Mouse (Mus musculus): ENCODE data around the gene Sorcs3. TPM values are rescaled to one million over a fixed set of nuclear protein-coding genes. Genes with fewer than 3 reads are reported as not detected.

The Sorcs3 gene
- total and polyA plus RNA-seq, 2 experiments from 2014 or later: 0.01 TPM; not detected in 1

- Histone ChIP-seq H3K4me1 (ENCODE audit: control insufficient read depth, insufficient read depth) (no peaks in the 10 kb centered on the region), H3K36me3 (replicated peaks; ENCODE audit: control insufficient read depth, insufficient read depth, low read length) (no peaks in the 10 kb centered on the region), H3K4me2 (ENCODE audit: low read depth, low read length) (no peak overlapping the region), H3K27me3 (ENCODE audit: control insufficient read depth, insufficient read depth, low read length) (no peaks in the 10 kb centered on the region), H3K9me3 (replicated peaks; ENCODE audit: control insufficient read depth, low read length) (no peaks in the 10 kb centered on the region), H3K4me3 (ENCODE audit: low read depth, low read length) (no peak overlapping the region), H3K27ac (ENCODE audit: low read depth) (no peak overlapping the region), H3K9ac (replicated peaks; ENCODE audit: low read depth, low read length) (no peak overlapping the region)
- DNase-seq (ENCODE audit: low spot score): no peak
- ATAC-seq (ENCODE audit: insufficient read depth, low read depth): no peak
- 57% methylated on average over 9 of the region's 9 CpGs for WGBS
- TF ChIP-seq CTCF (IDR thresholded peaks at IDR 0.05; ENCODE audit: low read depth) (no peak), EP300 (IDR thresholded peaks at IDR 0.05; ENCODE audit: low read depth) (no peak)
These were observed 342.5 kb downstream of the Sorcs3 start for GRCm38 (mm10) chr19:48548143-48548881.

- ATAC-seq (ENCODE audit: insufficient read depth, low read depth): no peak
- Histone ChIP-seq H3K4me3 (ENCODE audit: low read depth, low read length) (no peak overlapping the region), H3K27ac (ENCODE audit: low read depth) (no peak overlapping the region), H3K4me1 (ENCODE audit: control insufficient read depth, insufficient read depth) (no peaks in the 10 kb centered on the region), H3K9me3 (replicated peaks; ENCODE audit: control insufficient read depth, low read length) (no peaks in the 10 kb centered on the region), H3K36me3 (replicated peaks; ENCODE audit: control insufficient read depth, insufficient read depth, low read length) (no peaks in the 10 kb centered on the region), H3K27me3 (ENCODE audit: control insufficient read depth, insufficient read depth, low read length) (no peaks in the 10 kb centered on the region), H3K9ac (replicated peaks; ENCODE audit: low read depth, low read length) (no peak overlapping the region), H3K4me2 (ENCODE audit: low read depth, low read length) (no peak overlapping the region)
- WGBS: 52% methylated on average over 2 of the region's 2 CpGs
- no peak for DNase-seq (ENCODE audit: low spot score)
- no peak for TF ChIP-seq EP300 (IDR thresholded peaks at IDR 0.05; ENCODE audit: low read depth)
- no peak for TF ChIP-seq CTCF (IDR thresholded peaks at IDR 0.05; ENCODE audit: low read depth)
These were observed 353.6 kb downstream of the Sorcs3 start for GRCm38 (mm10) chr19:48559432-48559831.

- H3K27me3 ChIP-seq (ENCODE audit: control insufficient read depth, insufficient read depth, low read length): no peaks in the 10 kb centered on the region
- 77% methylated on average over 1 of the region's 1 CpGs for WGBS
- H3K9ac ChIP-seq (replicated peaks; ENCODE audit: low read depth, low read length): no peak overlapping the region
- no peak overlapping the region for H3K4me3 ChIP-seq (ENCODE audit: low read depth, low read length)
- H3K4me2 ChIP-seq (ENCODE audit: low read depth, low read length): no peak overlapping the region
- TF ChIP-seq CTCF (IDR thresholded peaks at IDR 0.05; ENCODE audit: low read depth) (no peak), EP300 (IDR thresholded peaks at IDR 0.05; ENCODE audit: low read depth) (no peak)
- H3K27ac ChIP-seq (ENCODE audit: low read depth): no peak overlapping the region
- ATAC-seq (ENCODE audit: insufficient read depth, low read depth): no peak
- no peak for DNase-seq (ENCODE audit: low spot score)
- H3K4me1 ChIP-seq (ENCODE audit: control insufficient read depth, insufficient read depth): no peaks in the 10 kb centered on the region
- H3K9me3 ChIP-seq (replicated peaks; ENCODE audit: control insufficient read depth, low read length): no peaks in the 10 kb centered on the region
- no peaks in the 10 kb centered on the region for H3K36me3 ChIP-seq (replicated peaks; ENCODE audit: control insufficient read depth, insufficient read depth, low read length)
These were observed 369.9 kb downstream of the Sorcs3 start for GRCm38 (mm10) chr19:48575736-48576135.

- ATAC-seq (ENCODE audit: insufficient read depth, low read depth) (no peak), DNase-seq (ENCODE audit: low spot score) (no peak)
- Histone ChIP-seq H3K9me3 (replicated peaks; ENCODE audit: control insufficient read depth, low read length) (no peaks in the 10 kb centered on the region), H3K27me3 (ENCODE audit: control insufficient read depth, insufficient read depth, low read length) (no peaks in the 10 kb centered on the region), H3K9ac (replicated peaks; ENCODE audit: low read depth, low read length) (no peak overlapping the region), H3K27ac (ENCODE audit: low read depth) (no peak overlapping the region), H3K4me3 (ENCODE audit: low read depth, low read length) (no peak overlapping the region), H3K4me2 (ENCODE audit: low read depth, low read length) (no peak overlapping the region), H3K36me3 (replicated peaks; ENCODE audit: control insufficient read depth, insufficient read depth, low read length) (no peaks in the 10 kb centered on the region), H3K4me1 (ENCODE audit: control insufficient read depth, insufficient read depth) (no peaks in the 10 kb centered on the region)
- WGBS: 93% methylated on average over 5 of the region's 5 CpGs
- TF ChIP-seq CTCF (IDR thresholded peaks at IDR 0.05; ENCODE audit: low read depth) (no peak), EP300 (IDR thresholded peaks at IDR 0.05; ENCODE audit: low read depth) (no peak)
These were observed 371.3 kb downstream of the Sorcs3 start for GRCm38 (mm10) chr19:48577169-48577568.

GRCm38 (mm10) chr19:48584938-48585560 lies 379.2 kb downstream of the Sorcs3 start:
- H3K4me1 ChIP-seq (ENCODE audit: control insufficient read depth, insufficient read depth): no peaks in the 10 kb centered on the region
- no peak for ATAC-seq (ENCODE audit: insufficient read depth, low read depth)
- no peaks in the 10 kb centered on the region for H3K27me3 ChIP-seq (ENCODE audit: control insufficient read depth, insufficient read depth, low read length)
- DNase-seq (ENCODE audit: low spot score): no peak
- H3K27ac ChIP-seq (ENCODE audit: low read depth): no peak overlapping the region
- H3K4me3 ChIP-seq (ENCODE audit: low read depth, low read length): no peak overlapping the region
- no peaks in the 10 kb centered on the region for H3K9me3 ChIP-seq (replicated peaks; ENCODE audit: control insufficient read depth, low read length)
- no peak overlapping the region for H3K9ac ChIP-seq (replicated peaks; ENCODE audit: low read depth, low read length)
- H3K4me2 ChIP-seq (ENCODE audit: low read depth, low read length): no peak overlapping the region
- H3K36me3 ChIP-seq (replicated peaks; ENCODE audit: control insufficient read depth, insufficient read depth, low read length): no peaks in the 10 kb centered on the region
- WGBS: 80% methylated on average over 8 of the region's 8 CpGs
- TF ChIP-seq EP300 (IDR thresholded peaks at IDR 0.05; ENCODE audit: low read depth): no peak
- no peak for TF ChIP-seq CTCF (IDR thresholded peaks at IDR 0.05; ENCODE audit: low read depth)

Data from heart, postnatal 0 days (tissue).